Mouse (Mus musculus): ENCODE data around the gene Zfp53.
A peak's percentile ranks its signal among the peaks of the same experiment; 100 is the strongest.

The Zfp53 gene

DNA sequence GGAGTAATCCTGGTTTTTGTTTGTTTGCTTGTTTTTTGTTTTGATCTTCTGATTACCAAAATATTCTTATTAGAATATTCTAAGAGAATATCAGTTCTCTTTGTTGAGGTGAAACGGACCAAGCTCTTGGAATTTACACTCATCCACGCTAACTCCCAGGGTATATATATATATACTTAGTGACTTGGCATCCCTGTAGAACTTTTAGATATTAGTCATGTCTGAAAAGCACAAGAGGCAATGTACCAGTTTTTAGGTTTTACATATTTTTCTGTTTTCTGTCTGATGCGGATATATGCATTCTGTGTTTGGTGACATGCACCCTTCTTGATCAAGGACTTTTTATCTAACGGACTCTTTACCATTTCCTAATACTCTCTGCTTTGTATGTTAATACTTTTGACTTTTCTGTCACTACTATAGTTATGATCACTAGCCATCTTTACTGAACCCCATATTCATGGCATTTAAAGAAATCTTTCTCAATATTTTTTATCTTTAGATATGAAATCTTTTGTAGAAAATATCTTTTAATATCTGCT, 28.4 kb downstream of the Zfp53 start:
- no peak for DNase-seq (ENCODE audit: inconsistent age in 2 of 2, low spot score in 1 of 2)

DNA sequence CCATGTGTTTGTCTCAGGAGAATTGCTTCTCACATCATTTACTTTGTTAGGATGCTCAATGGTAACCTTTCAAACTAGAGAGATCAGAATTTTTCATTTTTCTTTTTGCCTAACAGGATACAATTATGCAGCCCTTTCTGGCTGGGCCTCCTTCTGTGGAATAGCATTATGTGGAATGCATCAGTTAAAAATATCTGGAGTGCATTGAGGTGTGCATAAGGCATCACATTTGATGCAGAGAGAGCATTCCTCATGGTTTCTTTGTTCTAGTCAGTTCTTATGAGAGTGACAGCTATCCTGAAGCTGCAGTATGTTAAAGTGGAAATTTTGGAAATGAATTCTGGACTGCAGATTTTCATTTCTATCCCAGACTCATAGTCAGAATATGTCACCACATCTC, 37.5 kb downstream of the Zfp53 start:
- no peak for DNase-seq (ENCODE audit: inconsistent age in 2 of 2, low spot score in 1 of 2)

DNA sequence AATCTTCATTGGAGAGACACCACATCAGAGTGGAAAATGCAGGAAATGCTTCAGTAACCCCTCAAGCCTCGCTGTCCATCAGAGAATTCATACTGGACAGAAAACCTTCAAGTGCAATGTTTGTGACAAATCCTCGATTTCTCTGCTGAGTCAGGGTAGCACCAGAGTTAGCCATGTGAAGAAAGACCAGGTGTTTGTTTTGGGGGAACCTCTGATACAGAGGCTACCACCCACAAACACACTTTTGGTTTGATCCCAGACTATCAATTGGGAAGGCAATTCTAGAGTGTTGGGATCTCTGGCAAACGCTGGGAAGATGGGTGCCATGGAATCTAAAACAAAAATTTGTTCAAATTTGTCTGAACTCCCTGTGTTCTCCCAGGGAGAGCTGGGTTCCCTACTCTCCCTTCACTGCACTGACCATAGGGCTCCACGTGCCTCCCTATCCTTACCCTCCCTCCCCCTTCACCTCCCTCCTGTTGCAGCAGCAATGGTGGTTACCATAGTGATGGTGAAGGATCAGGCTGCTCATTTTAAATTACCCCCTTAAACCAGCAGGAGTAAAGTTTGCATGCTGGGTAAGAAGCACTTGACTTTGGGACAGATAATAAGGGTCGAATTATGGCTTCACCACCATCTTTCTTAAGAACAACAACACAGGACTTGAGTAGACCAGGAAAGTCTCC, 42.0 kb downstream of the Zfp53 start:
- DNase-seq (ENCODE audit: inconsistent age in 2 of 2, low spot score in 1 of 2): peak in 1 of 2 experiments; percentile 65

DNA sequence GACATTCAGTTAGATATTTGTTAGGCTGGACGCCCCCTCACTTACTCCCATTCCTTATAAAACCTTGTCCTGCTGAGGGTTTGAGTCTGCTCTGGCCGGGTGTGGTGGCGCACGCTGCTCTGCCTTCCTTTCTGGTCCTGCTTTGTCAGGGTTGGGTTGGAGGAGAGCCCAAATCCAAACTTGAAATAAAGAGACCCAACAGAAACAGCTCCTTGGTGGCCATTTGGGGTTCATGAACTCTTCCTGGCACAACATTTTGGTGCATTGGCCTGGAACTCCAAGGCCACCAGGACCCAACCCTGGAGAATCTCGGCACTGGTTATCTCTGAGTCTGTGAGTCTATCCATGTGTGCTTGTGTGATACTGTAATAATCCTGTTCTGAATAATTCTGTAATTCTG, 42.8 kb downstream of the Zfp53 start:
- peak in 1 of 2 experiments; percentile 47 for DNase-seq (ENCODE audit: inconsistent age in 2 of 2, low spot score in 1 of 2)

DNA sequence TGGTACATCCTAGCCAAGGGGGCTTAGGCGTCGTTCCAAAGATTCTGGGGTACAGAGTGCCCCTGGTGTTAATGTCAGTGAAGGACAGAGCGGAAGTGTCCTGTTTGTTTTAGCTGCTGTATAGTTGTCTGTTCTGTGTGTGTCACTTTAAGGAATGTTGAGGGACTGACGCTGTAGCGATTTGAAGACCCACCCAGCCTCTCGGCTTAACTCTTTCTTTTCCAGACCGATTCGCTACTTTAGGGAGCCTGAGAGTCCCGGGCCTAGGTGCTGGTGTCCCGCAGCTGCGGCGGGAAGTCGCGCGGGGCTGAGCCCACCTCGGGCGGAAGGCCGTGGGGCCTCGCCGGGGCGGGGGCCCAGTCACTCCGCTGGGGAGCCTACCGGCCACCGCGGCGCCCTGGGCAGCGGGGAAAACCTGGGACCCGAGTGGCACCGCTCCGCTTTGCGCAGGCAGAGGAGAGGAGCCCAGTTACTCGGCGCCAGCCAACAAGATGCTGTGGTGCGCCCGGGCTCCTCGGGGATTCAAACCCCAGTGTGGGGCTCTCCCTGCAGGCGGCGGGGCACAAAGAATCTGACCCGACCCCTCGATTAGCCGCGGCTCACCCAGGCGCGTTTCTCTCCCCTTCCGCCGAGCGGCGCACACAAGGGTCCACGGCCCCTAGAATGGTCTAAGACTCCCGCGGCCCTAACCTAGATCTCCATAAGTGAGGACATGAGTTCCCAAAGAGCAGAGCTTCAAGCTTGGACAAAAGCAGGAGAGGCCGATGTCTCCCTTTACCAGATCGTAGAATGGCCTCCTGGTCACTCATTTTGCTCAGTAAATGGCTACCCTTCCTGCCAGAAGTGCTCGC, 43.5 kb downstream of the Zfp53 start:
- DNase-seq (ENCODE audit: inconsistent age in 2 of 2, low spot score in 1 of 2): peak; percentile 83 to 95

DNA sequence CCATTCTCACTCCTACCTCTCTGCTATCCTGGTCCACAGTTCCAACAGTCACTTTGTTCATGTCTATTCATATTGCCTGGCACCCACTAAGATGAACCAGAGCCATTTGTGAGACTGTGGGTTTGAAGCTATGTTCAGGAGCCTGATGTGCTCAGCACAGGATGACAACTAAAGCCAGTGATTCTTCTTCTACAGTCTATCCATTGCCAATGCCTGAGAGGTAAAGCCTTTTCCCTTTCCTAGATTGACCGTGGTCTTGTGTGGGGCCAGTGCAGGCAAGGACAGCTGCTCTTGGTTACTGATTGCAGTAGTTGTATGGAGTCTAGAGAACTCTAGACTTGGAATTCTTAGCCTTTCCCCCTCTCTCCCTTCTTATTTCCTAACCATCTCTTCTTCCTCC, 45.2 kb downstream of the Zfp53 start:
- DNase-seq (ENCODE audit: inconsistent age in 2 of 2, low spot score in 1 of 2): peak; percentile 24 to 73

DNA sequence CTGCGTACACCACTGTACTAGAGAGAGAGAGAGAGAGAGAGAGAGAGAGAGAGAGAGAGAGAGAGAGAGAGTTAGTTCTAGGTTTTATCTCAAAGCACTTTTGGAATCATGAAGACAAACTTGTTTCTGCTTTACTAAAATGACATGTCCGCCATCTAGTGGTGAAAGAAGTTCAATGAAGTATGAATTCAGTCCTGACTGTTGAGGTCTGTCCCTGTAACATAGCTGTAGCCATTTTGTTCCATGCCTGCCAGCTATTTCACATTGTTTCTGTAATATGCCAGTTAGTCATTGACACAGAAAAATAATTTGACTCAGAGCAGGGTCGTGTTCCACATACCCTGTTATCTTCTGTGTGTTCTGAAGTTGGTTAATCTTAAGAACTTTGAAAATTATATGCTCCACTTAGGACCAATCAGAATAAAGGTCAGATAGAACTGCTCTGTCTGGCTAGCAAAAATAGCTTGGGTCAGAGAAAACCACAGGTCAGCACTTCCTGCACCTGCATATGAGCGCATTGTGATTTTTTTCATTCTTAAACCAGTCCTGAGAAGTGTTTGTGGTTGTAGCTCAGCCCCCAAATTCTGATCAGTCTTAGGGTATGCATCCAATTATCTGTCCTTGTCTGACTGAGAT, 45.8 kb downstream of the Zfp53 start:
- DNase-seq (ENCODE audit: inconsistent age in 2 of 2, low spot score in 1 of 2): peak; percentile 43 to 93

DNA sequence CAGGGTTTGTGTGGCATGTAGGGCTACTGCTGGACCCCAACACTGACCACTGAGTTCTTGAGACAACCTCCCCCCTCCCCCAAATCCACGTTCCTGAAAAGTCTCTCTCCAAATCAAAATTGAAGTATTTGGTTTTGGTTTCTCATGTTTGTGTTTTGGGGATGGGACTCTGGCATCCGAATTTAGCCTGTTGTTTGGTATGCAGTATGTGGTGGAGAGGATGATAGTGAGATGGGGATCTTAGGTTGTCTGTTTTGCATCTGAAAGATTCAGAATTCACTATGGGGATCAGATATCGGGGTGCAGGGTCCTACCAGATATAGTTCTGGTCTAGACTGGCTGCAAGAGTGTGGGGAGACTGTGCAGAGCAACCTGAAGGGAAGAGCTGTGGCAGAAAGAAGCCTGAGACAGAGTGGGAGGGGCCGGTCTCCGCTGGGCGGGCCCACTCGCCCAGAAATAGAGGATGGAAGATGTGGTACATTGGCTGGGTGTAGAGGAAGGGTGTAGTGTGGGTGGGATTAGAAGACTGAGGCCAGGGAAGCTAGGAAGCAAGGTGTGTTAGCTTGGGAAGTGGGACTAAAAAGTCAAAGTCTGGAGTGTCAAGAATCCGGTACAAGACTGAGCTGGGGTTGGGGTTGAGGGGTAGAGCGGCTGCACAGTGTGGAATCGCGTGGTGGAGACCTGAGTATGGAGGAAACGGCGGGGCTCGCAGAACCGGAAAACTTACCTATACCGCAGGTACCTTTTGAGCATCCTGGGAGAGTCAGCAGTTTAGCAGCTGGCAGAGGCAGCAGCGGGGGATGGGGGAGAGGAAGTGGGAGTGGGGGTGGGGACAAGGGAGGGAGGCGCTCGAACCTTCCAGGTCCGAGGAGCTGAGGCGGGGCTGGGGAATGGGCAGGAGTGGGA, 46.6 kb downstream of the Zfp53 start, which contains the start of gene Zfp52:
Gene Zfp52 (plus strand): TSS at position 444 of the 906 bp plus-strand sequence.
- DNase-seq (ENCODE audit: inconsistent age in 2 of 2, low spot score in 1 of 2): peak; percentile 87 to 93

DNA sequence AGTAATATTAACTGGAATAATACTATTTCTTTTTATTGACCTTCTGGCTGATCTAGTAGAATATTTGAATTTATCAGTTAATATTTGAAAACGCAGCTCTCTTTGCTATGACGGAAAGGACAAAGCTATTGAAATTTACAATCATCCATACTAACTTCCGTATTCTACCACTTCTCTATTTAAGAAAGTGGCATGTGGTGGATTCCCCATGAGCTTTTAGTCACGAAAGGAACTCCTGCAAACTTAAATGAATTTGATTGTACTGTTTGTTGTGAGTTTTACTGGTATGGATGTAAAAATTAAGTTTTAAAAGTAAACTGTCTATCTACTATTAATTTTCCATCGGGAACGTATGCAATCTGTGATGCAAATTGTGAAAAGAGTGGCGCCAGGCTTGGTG, 47.3 kb downstream of the Zfp53 start:
- no peak for DNase-seq (ENCODE audit: inconsistent age in 2 of 2, low spot score in 1 of 2)

DNA sequence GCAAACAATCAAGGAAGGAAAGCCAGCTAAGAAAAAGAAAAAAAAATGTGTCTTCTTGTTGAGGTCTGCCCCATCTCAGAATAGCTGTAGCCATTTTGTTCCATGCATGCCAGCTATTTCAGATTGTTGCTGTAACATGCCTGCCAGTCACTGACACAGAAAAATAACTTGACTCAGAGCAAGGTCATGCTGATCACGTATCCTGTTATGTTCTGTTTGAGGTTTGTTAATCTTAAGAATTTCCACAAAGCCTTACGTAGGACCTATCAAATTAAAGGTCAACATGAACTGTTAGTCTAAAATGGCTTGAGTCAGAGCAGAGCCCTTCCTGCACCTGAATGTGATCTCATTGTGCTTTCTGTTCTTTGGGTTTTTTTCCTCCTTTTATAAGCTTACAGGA, 47.9 kb downstream of the Zfp53 start:
- DNase-seq (ENCODE audit: inconsistent age in 2 of 2, low spot score in 1 of 2): peak; percentile 50 to 77

DNA sequence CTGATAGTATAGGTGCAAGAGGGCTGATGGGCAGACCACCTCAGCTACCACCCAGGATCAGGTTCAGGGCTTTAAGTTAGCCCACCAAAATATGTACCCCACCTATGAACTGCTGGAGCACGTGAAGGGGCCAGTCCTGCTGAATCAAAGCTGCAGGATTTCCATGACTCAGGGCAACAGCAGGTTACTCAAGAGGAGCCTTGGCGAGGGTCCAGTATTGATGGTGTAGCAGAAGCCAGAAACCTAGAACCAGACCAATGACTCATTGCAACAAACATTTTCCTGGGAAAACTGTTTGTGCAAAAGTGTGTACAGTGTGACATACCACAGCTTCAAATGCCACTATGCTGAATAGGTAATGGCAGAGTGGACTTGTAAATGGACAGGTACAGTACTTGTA, 69.0 kb downstream of the Zfp53 start:
- DNase-seq (ENCODE audit: inconsistent age in 2 of 2, low spot score in 1 of 2): peak; percentile 62 to 89
